Mouse (Mus musculus) liver (tissue): ENCODE data around the gene 3100002H09Rik.
A peak's percentile ranks its signal among the peaks of the same experiment; 100 is the strongest.

ENCODE experiments used
- DNase-seq: peaks from one replicate; pipeline ENCODE4 v3.0.0-alpha.2; 2020; ENCODE audit warnings: mixed read lengths

The 3100002H09Rik gene

GRCm38 (mm10) chr4:124614189-124614588, 3.6 kb upstream of the 3100002H09Rik start:
- no peak for DNase-seq

DNA sequence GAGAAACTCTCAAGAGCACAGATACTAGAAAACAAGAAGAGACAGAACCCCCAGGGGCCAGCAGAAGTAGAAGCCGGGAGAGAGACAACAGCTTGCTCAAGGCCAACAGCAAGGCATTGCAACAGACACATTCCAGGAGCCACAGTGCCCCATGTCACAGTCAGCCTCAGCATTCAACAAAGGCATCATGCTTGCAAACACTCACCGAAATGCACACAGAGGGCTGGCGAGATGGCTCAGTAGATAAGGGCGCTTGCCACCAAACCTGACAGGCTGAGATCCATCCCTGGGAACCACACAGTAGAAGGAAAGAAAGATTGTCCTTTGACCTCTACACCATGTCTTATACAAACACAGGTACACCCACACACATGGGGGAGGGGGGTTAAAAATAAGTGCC, 1.2 kb upstream of the 3100002H09Rik start:
- peak; percentile 23 for DNase-seq

DNA sequence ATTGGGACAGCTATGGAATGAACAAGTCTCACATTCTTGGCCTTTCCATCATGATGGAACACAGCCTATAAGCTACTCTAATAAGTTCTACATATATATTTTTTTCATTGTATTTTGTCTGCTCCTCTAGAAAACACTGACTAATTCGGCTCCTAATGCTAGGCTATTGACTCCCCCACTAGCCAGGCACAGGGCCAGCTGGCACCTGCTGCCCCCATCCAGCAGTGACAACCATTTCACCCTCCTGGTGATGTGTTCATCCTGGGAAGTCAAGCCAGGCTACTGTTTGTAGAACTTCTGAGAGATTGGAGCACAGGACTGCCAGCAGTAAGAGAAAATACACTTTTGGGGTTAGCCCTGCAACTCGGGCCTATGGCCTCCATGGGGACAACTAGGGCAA, 537 bp downstream of the 3100002H09Rik start:
- no peak for DNase-seq

- DNase-seq = peak; percentile 49
These were observed 3.4 kb downstream of the 3100002H09Rik start for GRCm38 (mm10) chr4:124607166-124607565.

DNA sequence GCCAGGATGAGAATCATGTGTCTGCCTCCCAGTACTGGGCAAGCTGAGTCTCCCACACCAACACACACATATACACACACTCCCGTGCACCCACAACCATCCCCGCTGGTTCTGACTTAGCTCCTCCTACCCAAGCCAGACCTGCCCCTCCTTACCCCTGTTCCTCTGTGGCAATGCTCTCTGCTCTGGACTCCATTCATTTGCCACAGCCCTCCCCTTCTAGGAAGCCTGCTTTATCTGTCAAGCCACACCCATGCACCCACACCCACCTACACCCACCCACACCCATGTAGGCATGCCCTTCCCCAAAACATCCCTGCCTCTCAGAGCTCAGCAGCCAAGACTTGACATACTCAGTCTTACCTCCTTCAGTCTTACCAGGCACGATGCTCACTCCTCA, 4.4 kb downstream of the 3100002H09Rik start:
- peak; percentile 92 for DNase-seq

DNA sequence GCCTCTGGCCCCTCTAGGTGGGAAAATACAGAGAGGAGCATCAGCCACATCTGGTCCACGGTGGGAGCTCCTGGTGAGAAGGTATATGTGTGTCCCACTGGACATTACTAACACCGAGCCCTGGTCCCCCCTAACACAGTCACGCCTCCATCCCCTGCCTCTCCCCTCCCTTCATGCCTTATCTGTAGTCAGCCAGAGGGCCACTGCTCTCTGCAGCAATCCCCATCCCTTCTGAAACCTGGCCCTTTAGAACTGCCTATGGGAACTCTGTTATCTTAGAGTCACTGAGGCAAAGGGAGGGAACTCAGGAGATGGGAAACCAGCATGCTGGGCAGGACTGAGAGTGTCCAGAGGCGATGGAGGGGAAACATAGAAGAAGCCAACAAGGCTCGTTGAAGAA, 5.3 kb downstream of the 3100002H09Rik start:
- peak; percentile 85 for DNase-seq

GRCm38 (mm10) chr4:124603712-124604111, 6.9 kb downstream of the 3100002H09Rik start:
- DNase-seq = peak; percentile 66

GRCm38 (mm10) chr4:124595929-124596328, 14.7 kb downstream of the 3100002H09Rik start:
- DNase-seq = no peak

DNA sequence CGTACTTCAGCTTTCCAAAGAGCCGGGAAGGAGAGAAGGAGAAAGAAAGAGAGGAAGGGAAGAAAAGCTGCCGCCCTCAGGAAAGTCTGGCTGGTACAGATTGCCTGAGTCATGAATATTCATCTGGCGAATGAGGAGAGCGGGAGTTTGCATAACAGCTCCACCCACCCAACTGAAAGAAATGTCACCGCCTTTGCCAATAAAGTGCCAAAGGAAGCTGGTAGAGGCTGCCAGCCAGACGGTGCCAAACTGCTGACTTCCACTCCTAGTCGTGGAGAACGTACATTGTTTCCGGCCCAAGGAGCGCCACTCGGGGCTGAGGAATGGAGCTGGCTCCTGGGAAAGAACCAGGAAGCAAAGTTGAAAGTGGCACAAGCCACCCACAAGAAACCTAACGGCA, 15.7 kb downstream of the 3100002H09Rik start:
- DNase-seq = peak; percentile 29

DNA sequence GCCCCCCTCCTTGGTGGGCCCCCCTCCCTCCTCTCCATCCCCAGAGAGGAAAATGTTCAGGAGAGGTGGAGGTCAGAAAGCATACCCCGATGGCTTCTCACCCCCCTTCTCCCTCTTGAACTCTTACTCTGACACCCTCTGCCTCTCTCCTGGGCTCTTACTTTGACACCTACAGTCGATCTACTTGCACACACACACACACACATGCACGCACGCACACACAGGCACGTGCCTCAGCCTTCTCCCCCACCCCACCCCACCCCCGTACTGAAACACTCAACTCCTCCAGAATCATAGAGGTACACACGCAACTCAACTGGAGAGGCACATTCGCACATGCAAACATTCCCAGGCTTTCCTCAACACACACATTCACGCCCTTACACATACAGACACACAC, 16.9 kb downstream of the 3100002H09Rik start:
- no peak for DNase-seq

DNA sequence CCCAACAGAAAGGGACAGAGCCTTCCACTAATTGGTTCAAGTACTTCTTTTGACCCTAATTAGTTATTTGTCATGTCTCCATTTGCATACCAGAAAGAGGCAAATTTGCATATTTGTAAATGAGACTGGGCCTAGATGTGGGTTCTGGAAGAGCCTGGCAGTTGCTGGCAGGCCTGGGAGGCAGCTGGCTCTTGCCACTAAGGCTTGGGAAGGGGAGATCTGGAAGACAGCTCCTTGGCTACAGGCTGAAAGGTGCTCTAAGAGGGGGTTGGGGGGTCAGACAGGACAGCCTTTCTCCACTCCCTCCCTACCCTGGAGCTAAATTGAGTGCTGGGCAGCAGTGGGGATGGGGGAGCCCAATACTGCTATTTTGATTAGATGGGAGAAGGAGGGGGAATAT, 17.4 kb downstream of the 3100002H09Rik start:
- DNase-seq = no peak

DNA sequence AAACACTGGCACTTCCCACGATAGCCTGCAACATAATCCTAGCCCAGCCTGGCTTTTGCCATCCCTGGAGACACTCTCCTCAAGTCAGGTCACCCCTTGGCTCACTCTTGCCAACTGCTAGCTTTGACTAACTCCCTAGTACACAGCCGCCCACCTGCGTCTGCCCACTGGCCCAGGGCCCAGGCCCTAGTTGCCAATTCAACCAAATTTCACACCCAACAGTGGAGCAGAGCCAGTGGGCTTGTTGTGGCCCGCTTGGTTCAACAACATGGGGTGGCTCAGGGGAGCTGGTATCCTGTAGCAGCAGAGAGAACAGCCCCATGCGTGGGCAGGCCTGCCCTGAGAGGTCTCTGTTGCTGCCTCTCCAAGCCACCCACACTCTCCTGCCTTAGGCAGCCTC, 18.4 kb downstream of the 3100002H09Rik start:
- DNase-seq = no peak

DNA sequence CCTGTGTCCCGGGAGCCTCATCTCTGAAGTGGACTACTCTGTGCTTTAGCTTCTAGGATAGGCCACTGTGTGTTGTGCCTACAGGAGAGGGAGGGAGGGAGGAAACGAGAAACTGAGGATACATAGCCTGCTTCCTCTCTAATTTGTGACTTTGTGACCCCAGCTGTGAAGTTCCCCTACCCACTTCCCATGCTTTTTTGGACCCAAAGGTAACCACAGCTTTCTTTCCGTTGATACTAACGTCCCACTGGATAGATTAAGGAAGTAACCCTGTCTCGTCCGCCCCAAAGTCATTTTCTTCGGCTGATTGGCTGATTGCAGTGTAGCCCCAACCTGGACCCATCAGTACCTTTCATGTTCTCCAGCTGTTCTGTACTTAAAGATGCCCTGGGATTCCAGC, 29.9 kb downstream of the 3100002H09Rik start:
- DNase-seq = no peak

DNA sequence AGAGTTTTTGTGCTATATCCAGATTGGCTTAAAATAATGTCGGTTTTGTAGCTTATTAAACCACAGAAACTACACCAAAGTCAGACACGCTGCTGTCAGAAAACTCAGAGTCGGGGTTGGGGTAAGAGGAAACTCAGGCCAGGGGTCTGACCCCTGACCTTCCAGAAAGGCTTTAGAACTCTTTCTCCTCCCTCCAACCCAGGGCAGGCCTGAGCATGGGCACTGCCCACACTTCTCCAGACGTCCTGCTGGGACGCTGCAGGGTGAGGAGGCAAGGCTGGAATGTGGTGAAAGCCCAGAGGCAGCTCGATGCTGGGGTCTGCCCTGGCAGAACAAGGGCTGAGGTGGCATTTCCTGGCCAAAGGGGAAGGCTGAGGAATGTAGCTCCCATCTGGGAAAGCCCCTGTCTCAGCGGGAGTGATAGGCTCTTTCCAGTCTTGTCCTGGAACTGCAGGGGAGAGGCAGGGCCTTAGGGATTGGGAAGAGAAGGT, 34.6 kb downstream of the 3100002H09Rik start:
- no peak for DNase-seq

DNA sequence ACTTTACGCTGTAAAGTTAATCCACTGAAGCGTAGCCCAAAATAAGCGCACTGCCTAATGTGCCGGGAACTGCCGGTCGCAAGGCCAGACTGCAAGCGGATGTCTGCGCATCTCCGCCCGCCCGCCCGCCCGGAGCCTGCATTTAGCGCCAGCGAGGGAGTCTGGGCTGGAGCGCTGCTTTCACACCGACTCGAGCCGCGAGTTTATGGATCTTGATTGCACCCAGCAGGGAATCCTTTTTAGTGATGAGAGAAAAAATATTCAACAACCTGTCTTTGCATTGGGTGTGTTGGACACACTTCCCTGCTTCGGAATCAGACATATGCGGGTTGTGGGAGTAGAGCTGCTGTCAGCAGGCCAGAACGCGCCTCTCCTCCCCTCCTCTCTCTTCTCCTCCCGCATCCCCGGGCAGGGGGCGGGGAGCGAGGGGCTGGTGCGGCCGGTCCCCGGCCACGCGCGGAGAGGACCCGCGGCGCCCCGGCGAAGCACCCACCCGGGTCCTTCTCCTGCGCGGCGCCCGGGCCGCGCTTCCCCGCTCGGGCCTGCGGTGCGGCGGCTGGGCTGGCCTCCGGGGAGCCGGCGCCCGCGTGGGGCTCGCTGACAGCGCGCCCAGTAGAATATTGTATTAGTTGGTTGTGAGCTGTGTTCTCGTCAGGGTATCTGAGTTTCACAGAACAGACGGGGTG, 35.2 kb downstream of the 3100002H09Rik start:
- no peak for DNase-seq

- no peak for DNase-seq
These were observed 37.0 kb downstream of the 3100002H09Rik start for GRCm38 (mm10) chr4:124573586-124573985.

GRCm38 (mm10) chr4:124570977-124571376, 39.6 kb downstream of the 3100002H09Rik start:
- DNase-seq = no peak

DNA sequence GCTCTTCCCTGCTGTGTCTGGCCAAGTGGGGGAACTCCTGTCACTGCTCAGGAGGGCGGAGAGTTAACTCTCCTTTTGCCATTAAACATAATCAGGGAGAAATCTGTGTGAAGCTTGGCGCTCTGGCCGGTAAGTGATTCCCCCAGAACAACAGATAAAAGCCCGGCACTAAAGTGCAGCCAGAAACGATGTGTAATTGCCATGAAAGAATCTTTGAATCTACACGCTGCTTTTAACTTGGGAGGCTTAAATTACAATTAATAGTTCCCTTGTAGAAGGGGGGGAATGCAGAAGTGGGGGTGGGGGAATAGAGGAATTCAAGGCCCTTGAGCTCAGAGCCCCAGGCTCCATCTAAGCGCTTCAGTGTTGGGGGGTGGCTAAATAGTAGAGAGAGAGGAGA, 40.9 kb downstream of the 3100002H09Rik start:
- no peak for DNase-seq

DNA sequence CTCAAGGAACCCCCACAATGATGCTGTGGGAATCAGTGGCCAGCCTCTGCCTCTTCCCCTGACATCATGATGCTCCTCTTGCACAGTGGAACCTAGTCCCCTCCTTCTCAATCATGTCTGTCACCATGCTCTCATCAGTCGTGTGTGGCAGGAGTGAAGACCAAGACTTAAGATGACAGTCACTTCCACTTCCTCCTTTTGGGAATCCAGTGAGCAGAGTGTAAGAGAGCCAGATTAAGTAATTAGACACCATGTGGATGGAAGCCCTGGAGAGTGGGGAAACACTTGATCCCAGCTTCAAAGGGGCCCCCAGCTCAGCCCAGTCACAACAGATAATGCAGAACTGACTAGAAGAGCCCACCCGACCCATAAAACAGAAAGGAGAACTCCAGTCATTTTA, 47.2 kb downstream of the 3100002H09Rik start:
- no peak for DNase-seq

DNA sequence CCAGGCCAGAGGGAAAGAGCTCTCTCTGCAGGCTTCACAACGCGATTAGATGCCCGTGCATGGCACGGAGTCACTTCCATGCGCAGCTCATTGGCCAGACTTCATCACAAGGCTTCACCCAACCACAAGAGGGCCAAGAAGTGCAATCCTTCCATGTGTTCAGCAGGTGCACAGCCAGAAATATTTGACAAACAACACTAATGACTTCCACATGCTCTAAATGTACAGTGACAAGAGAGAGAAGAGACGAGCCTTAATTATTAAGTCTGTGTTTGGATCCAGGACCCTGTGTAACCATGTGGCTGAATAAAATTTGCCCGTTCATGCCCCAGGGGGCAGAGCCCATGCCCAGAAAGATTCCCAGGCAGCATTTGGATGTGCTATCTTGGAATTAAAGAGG, 47.9 kb downstream of the 3100002H09Rik start:
- no peak for DNase-seq
